Mouse (Mus musculus) left cerebral cortex, adult 8-10 months (tissue): ENCODE results near the gene Tex26. TPM values are rescaled to one million over a fixed set of nuclear protein-coding genes. Genes with fewer than 3 reads are reported as not detected.

Experiments
- DNase-seq, 2 experiments: peaks; one replicate each; pipeline ENCODE4 v3.0.0; 2022; ENCODE audit warnings: low spot score in 2 of 2
- total RNA-seq, 4 experiments: library from RNA; stranded (reverse); gene quantifications; 2 replicates each; pipeline ENCODE4 v1.2.4; 2022

Tex26 gene
- 1 to 10 TPM in 1 of 4 experiments, under 1 TPM in 3; 0.32 to 1.6 (median 0.80) TPM for total RNA-seq

DNA sequence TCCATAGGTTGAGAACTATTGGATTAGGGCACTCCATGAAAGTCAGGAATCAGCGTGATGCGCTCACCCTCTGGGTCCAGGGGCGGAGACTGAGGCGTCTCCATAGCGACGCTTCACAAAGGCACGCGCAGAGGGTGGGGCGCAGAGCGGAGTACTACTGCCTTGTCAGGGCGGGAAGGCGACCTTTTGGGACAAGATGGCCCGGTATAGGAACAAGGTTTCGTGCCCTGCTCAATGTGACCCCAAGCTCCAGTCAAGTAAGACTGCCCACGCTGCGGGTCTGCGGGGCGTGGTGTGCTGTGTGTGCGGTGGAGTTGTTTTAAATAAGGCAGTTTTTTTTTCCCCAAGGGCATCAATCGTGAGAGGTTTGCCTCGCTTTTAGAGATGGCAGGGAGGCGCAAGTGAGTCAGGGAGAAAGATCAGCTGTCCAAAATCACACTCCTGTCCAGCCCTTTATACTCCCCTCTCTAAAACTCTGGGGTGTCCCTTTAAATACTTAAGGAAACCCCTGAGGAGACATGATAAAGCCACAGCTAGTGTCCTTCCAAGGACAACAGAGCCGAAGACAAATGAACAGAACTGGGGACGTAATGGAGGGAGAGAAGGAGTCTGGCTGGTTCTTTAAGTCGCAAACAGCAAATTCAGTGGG lies at the start of gene Tex26:
Gene Tex26 (plus strand): TSS at position 130 of the 649 bp plus-strand sequence.
- DNase-seq, result peak; percentile 30 to 64

DNA sequence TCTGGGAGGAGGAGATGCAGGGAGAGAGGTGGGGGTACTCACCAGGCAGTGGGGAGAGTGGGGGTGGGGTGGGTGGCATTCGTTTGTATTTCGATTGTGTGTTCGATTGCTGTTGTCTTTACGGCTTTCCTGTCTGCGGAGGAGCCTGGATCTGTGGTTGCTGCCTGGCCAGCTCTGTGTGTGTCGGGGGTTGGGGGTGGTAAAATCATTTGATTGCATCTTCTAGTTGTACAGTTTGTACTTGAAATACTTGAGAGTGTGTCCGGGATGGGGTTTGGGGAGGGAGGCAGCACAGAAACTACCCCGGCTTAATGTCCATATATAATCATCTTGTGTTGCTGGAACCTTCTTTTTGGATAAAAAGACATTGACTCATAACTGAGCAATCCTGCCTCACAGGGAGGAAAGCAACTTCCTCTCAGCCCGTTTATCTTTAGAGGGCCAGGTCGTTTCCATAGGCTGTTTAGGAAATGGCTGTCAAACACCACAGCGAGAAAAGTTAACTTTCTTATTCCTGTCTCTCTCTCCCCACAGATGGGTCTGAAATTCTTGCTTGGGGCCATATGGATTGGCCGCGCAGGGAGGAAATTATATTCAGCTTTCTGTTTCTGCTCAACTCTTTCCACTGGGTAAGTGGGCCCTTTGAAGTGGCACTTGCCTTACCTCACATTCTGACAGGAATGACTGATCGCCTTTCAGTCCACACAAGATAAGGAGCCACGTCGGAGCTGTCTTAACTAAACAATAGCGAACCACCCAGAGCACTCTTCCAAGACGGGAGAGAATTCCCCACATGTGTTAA lies 47.7 kb upstream of the Tex26 start:
- DNase-seq, result no peak

DNA sequence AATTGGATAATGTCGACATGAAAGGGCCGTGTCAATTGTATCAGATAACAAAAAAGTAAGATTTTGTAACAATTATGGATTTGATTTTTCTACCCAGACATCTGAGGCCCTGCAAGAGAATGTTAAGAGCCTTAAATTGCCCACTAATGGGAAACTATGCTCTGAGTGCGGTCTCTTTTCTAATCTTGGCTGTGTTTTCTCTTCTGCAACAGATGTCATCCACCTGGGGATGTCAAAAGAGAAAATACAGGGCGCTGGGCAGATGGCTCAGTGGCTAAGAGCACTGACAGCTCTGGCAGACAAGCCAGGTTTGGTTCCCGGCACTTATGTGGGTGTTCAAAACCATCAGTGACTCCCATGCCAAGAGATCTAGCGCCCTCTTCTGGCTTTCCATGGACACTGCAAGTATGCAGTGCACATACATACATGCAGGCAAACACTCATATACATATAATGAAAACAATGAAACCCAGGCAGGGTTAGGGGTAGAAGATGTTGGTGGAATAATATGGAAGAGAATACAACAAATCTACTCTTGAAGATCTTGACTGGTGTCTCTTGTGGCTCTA lies 47.0 kb upstream of the Tex26 start:
- no peak for DNase-seq

DNA sequence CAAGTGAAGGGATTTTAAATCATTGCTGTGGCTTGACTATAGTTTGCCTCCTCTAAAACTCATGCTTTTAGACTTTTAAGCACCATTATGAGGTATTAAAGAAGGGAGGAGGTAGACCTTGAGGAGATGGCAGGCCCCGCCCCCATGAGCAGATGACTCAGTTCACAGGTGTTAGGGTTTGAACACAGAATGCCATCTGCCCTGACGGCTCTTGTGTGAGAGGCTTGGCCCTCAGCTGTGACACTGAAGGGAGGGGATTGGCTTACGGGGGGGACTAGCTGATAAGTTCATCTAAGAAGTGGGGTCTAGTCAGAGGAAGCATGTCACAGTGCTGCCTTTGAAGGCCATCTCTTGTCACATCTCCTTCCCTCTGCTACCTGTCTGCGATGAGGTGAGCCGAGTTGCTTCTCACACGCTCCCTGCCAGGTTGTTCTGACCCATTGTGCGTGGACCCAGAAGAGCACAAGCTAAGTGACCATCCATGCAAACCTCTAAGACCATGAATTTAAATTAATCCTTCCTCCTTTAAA lies 37.9 kb upstream of the Tex26 start:
- no peak for DNase-seq

DNA sequence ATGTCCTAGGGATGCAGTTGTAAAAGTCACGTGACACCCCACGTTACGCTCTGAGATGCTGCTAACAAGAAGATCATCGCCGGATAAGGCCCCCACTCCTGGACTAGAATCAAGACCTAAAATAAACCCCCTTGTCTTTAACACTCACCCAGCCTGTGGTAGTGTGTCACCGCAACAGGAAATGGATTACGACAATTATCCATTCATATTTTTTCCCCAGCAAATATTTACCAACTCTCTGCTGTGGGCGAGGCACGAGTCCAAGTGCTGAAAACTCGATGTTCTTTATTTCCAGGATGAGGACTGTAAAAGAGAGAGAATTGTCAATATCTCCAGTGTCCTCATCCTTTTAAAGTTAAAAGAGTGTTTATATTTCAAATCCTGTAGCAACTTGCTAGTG lies 37.4 kb upstream of the Tex26 start:
- DNase-seq, result no peak

DNA sequence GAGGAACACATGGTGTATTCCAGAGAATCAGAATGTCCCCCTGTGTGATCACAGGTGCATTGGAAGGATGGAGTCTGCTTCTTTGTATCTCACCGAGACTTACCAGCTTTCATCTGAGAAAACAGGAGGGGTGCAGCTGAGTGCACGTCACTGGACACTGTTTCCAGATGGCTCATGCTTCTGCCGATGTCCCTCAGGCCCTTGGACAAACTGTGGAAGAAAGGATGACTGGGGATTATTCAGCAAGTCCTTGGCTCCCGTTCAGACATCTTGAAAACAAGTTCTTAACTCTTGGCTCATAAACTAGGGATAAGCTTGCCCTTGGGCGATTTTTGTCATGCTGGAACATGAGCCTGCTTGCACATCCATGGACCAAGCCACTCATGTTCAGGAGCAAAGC lies 36.1 kb upstream of the Tex26 start:
- no peak for DNase-seq

DNA sequence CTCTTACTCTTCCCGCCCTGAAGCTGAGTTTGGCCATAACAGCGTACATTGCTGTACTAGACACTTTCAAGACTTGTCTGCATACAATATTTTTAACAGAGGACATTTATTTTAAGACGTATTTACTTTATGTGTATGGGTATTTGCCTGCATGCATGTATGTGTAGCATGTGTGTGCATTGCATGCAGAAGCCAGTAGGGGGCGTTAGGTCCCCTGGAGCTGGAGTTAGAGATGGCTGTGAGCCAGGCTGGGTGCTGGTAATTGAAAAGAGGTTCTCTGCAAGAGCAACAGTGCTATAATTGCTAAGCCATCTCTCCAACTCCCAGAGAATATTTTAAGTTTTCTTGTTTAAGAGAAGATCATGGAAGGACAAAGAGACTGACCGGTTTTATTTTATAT lies 34.8 kb upstream of the Tex26 start:
- no peak for DNase-seq

DNA sequence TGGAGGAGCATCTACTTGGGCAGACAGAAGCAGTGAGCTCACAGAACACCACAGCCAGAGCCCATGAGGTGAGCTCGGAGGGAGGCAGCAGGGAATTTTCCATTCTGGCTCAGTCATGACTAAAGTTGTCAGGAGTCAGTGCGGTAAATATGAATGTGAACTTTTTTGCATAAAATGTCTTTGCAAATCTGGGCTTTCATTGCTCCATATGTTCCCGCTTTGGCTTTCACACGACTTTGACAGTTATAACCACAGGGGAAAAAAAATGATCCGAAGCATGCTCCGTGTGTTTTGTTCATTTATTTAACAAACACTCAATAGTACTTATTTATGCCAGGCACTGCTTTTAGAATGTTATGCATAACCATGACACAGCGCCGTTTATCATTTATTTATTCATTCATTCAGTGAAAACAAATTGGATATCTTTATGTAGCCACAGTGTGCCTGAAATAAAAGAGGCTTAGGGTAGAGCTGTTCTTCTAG lies 32.6 kb upstream of the Tex26 start:
- peak in 1 of 2 experiments; percentile 66 for DNase-seq

DNA sequence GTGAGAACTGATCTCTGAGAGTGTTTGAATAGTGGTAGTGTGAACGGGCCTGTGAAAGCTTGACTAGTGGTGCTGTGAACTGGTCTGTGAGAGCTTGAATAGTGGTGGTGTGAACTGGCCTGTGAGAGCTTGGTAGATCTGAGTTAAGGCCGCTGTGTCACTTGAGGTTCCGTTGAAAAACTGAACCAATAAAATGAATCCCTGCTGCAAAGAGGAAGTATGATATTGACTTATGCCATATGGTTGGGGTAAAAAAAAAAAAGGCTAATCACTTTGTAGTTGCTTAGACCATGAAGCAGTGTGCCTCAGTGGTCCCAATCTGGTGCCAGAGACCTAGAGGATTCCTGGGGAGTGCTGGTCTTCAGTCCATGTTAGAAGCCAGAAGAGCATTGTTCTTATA lies 30.0 kb upstream of the Tex26 start:
- no peak for DNase-seq

DNA sequence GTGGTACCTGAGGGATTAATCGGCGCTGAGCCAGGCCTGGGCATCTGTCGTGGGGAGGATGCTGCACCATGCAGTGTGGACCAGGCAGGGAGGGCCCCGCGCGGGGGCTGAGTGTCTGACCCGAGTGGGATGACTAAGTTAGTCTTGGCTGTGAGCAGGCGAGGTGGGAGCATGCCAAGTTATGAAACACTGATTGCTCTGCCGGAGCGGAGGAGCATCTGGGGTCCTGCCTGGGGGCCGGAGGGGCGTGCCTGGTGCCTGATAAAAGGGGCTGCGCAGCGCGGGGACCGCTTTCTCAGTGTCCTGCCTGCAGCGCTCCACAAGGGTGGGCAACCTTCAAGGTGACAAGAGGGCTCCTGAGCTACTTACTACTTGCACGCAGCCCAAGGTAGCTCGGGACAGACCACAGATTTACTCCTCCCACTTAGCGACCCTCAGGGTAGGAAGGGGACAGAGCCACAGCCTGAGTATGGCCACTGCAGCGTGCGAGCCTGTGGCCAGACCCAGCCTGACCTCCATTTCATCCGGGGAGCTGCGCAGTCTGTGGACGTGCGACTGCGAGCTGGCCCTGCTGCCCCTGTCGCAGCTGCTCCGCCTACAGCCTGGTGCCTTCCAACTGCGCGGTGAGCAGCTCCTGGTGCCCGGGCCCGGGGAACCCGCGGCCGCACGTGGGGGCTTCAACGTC lies 27.8 kb upstream of the Tex26 start, which contains the start of gene Medag:
Gene Medag (plus strand): TSS at position 241 of the 685 bp plus-strand sequence.
- DNase-seq, result peak; percentile 36 to 78

DNA sequence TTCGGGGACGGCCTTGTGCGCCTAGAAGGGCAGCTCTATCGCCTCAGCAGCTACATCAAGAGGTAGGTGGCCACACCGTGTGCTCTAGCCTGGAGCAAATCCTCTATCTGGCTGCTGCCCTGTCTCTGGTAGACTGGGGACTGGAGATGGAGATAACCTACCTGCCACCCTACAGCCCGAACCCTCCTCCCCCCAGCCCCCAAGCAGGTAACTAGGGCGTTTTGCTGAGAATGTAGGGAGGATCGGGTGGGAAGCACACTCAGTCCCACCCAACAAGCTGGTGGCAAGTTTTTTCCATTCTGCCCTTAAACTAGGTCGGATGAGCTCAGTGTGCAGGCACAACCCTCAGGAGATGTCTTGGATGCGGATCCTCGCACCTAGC lies 27.3 kb upstream of the Tex26 start:
- peak in 1 of 2 experiments; percentile 22 for DNase-seq

DNA sequence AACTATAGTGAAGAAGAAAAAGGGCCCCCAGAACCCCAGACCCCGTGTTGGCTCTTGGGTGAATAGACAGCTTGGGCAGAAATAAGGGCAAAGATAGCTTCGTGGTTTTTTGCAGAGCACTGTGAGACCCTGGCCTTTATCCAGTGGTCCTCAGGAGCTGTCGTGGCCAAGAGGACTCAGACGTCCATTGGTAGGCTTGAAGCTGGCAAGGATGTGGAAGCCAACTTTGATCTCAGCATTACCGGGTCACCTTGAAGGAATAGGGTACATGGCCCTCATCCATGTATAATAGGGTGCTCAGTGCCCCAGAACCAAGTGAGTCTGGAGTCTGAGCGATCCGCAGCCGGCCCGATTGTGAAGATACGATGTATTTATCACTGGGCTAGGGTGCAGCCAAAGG lies 26.8 kb upstream of the Tex26 start:
- no peak for DNase-seq

DNA sequence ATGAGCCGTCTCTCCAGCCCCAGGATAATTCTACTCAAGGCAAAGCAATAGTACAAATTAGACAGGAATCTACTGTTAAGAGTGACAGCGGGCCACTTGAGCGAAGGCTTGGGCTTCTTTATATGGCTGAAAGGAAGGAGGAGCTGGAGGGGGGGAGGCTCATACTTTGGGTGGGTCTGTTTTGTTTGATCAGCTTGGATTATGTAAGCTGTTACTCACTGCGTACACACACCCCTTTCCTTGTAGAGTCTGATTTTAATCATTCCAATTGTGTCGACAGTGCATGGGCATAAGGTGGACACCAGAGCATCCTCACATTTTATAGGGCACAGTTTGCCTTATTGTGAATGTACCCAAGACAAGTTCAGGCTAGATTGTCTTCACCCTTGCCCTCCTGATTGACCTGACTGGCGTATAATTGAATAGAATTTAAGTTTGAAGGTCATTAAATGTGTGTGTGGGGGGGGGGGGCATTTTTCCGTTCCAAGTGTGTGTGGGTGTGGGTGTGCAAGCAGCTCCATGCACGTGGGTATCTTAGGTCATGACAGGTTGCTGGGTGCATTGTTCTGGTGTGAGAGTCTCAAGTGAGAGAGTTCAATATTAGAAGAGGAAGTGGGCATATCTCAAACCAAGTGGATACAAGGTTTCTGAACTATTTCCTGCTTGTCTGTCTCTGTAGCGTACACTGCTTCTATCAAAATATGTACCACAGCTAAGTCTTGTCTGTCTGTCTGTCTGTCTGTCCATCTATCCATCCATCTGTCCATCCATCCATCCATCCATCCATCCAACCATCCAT lies 24.9 kb upstream of the Tex26 start:
- no peak for DNase-seq

DNA sequence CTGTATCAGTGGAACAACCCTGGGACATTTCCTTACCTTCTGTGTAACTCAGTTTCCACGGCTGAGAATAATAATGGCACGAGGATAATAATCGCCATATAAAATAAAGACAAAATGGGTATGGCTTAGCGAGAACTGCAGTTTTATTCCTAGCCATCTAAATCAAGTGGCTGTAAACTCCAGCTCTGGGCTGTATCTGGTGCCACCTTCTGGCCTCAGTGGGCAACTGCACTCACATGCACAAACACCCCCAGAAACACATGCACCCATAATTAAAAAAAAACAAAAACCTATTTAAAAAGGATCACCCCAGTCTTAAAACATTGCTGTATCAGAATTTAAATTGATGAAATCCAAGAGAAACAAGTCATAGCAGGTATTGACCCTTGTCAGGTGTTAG lies 22.1 kb upstream of the Tex26 start:
- no peak for DNase-seq

DNA sequence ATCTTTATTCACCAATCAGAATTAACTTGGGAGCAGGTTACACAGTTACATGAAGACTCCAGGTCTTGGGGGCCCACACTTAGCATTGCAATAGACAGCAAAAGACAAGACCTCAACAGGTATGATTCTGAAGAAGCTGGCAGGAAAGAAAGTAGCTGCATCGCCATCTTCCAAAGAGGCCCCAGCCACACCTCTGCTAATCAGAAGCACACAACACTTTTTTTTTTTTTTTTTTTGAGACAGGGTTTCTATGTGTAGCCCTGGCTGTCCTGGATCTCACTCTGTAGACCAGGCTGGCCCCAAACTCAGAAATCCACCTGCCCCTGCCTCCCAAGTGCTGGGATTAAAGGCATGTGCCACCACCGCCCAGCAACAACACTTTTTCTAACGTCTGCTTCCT lies 12.9 kb upstream of the Tex26 start:
- no peak for DNase-seq

DNA sequence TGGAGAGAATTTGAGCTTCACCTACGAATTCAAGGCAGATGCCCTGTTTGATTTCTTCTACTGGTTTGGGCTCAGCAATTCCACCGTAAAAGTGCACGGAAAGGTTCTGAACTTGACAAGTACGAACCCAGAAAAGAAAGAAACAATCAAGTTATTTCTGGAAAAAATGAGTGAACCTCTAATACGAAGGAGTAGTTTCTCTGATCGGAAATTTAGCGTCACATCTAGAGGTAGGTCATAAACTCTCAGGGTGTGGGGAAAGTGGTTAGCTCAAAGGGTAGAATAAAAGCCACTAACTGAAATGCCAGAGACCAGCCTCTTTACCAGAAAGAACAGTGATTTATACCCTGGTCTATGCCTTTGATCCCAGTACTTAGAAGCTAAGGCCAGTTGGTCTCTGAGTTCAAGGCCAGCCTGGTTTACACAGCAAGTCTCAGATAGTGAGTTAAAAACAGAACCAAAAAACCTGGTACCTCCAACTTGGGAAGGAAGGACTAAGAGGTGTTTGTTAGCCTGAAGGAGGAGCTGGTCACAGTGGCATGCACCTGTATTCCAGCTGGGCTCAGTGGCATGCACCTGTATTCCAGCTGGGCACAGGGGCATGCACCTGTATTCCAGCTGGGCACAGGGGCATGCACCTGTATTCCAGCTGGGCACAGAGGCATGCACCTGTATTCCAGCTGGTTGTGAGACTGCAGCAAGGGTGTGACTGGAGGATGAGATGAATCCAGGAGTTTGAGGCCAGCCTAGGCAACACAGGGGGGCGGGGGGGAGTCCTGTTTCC lies 12.0 kb upstream of the Tex26 start:
- no peak for DNase-seq

DNA sequence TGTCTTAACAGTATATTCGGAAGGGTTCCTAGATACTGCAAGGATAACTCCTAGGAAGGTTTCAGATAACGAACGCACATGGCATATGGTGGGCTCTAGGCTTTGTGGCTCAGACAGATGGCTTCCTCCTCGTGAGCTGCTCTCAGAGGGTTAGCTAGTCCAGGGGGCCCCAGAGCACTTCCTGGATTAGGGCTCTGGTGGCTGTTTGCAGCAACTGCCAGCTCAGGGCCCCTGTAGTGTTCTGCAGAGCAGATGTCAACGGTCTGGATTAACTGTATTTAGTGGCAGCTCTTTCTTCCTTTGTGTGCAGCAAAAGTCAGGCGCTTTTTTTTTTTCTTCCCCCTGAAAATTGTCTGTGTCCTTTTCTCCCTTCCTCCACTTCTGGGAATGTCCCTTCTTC lies 11.1 kb upstream of the Tex26 start:
- no peak for DNase-seq

DNA sequence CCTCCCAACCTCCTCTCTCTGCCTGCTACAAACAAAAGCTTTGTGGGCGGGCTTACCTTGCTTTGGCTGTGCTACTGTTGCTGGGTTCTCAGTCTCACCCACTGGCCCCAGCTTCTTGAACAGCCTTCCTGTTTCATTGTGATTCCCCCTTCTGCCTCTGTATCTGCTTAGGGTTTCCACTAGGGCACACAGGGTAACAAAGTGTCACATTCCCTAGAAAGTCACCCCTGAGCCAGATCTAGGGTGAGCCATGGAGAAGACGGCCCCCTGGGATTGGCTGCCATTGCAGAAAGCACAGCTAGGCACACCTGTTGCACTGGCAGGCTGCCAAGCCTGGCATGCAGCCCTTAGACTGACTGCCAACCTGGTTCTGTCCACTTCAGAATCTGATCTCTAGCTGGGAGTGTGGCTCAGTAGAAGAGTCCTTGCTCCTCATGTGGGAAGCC lies 10.6 kb upstream of the Tex26 start:
- no peak for DNase-seq

DNA sequence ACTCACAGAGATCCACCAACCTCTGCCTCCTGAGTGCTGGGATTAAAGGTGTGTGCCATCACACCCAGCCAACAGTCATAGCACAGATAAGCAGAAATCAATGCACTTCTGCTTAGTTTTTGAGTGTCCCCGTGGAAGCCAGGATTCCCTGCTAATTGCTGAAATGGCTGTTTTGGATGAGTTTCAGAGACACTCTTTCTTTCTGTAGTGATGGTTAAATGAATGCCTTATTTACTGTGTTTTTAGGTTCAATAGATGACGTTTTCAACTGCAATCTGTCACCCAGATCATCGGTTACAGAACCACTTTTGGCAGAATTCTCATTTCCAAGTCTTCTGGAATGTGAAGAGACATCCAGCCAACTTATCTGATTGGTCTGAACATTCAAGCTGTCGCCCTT lies 9.9 kb upstream of the Tex26 start:
- DNase-seq, result no peak

DNA sequence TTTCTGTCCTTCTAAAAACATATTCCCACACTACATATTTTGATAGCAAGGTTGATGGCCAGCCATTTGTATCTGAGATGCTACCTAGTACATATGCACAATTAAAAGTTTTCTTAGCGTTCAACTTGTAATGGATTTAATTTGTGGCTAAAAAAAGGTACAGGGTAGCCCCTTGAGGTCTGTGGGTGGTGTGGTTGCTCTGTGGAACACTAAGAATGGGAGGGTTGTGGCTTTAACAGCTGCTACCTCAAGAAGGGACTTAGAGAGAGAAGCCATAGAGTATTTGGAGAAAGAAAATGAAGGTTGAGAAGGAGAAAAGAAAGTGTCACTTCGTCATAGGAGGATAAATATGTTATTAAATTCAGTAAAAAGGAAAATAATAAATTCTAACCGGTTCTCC lies 8.5 kb upstream of the Tex26 start:
- DNase-seq, result no peak
